Comparison of ENCODE assay signal across 23 mouse cellular contexts in the genomic region with DNA sequence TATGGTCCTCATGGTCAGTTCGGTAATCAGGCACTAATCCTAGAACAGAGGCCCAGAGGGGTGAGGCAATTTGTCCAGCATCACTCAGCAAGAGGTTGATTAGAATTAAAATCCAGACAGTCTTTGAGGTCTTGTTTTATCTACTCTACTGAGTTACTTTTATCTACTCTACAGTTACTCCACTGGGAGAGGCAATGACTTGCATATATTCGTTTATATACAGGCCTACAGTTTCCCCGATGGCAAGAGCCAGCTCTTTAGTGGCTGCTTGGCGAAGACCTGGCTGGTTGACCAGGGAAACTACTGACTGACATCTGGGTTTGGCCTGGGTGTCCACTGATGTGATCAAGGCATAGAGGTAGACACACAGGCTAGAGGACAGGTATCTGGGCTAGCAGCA.
DNase-seq lines count a peak whose midpoint lies in the region; ATAC-seq and TF ChIP-seq lines count a peak whose summit lies in the region.
"Had no signal": no experiment of that assay in that cellular context is flagged by ENCODE, and none has a peak within 500 bp of the region (broad histone marks: within the 10 kb centered on the region; RNA-seq: fewer than 3 reads in every experiment).

No protein-coding gene starts in this region.

- ATAC-seq in common myeloid progenitor, adult 5-6 weeks (replicated peaks; ENCODE audit: low read depth, poor library complexity, severe bottlenecking) = peak; percentile 55; the same call in 1 of the 2 replicates
- ATAC-seq in megakaryocyte progenitor cell, adult 5-6 weeks (replicated peaks; ENCODE audit: poor library complexity) = peak; percentile 51
- ATAC-seq: activated CD4-positive, CD25-positive, alpha-beta regulatory T cell, adult 4 months; CD4-positive, CD25-positive, alpha-beta regulatory T cell, adult 4 months; forebrain, embryonic 13.5 days; forebrain, embryonic 15.5 days; Patski had no signal

- TF ChIP-seq CTCF in gastrocnemius, adult 2 months (IDR thresholded peaks at IDR 0.05) = no peak

- no peak overlapping the region for H3K4me3 ChIP-seq in gastrocnemius, adult 2 months
- H3K4me3 ChIP-seq: embryonic facial prominence, embryonic 10.5 days; embryonic facial prominence, embryonic 12.5 days; forebrain, embryonic 13.5 days; forebrain, embryonic 15.5 days had no signal

- peak overlapping the region; percentile 74 for H3K27ac ChIP-seq in gastrocnemius, adult 2 months
- H3K27ac ChIP-seq: forebrain, embryonic 13.5 days; forebrain, embryonic 15.5 days had no signal

- intact Hi-C loops in gastrocnemius, adult 2 months (cut with DNase I) = no loop called here

- DNase-seq in gastrocnemius, adult 2 months = no peak
- no peak for DNase-seq in gastrocnemius, postnatal 25 days
- DNase-seq in adrenal gland, adult (ENCODE audit: inconsistent age in 2 of 2, low spot score in 1 of 2) = no peak
- DNase-seq in right cerebral cortex, postnatal 10 days (ENCODE audit: low spot score in 2 of 2) = no peak
- DNase-seq: adrenal gland, adult 2 months; adrenal gland, postnatal 10 days; adrenal gland, postnatal 25 days; B cell, adult 2 months; cerebellum, adult 11 months; cerebellum, adult 18-20 months; cerebellum, adult 8-10 months; cerebellum, adult 9-11 months; cerebellum, postnatal 14 days; cerebellum, postnatal 36 days had no signal
